Mouse (Mus musculus) kidney, adult 2 months (tissue): ENCODE data around the gene Ifitm7. TPM values are rescaled to one million over a fixed set of nuclear protein-coding genes. Genes with fewer than 3 reads are reported as not detected.
A peak's percentile ranks its signal among the peaks of the same experiment; 100 is the strongest.
"Not testable (repeated sequence)": the region's sequence is repeated elsewhere in the genome, so short reads cannot be mapped to it uniquely, and the experiment has no call there.

ENCODE experiments used
- DNase-seq: peaks from one replicate; pipeline ENCODE4 v3.0.0; 2021
- H3K27ac ChIP-seq: fragments of 200-500 bp; 2 replicates; pipeline ENCODE4 v1.5.1; 2012; ENCODE audit warnings: low read depth, low read length, control low read depth, inconsistent platforms; ENCODE audit not compliant: insufficient read depth
- H3K27me3 ChIP-seq: fragments of 200-500 bp; replicated peaks from 2 replicates; pipeline ENCODE4 v1.6.1; 2012; ENCODE audit warnings: mild to moderate bottlenecking, moderate library complexity, low read length, inconsistent platforms; ENCODE audit not compliant: control insufficient read depth, insufficient read depth
- H3K36me3 ChIP-seq: fragments of 200-500 bp; 2 replicates; pipeline ENCODE4 v1.6.1; 2012; ENCODE audit warnings: mild to moderate bottlenecking, moderate library complexity, low read length, inconsistent platforms; ENCODE audit not compliant: control insufficient read depth, insufficient read depth
- H3K4me1 ChIP-seq: fragments of 200-500 bp; 2 replicates; pipeline ENCODE4 v1.6.1; 2011; ENCODE audit warnings: low read length; ENCODE audit not compliant: control insufficient read depth, insufficient read depth
- H3K4me3 ChIP-seq: fragments of 200-500 bp; 2 replicates; pipeline ENCODE4 v1.5.1; 2011; ENCODE audit warnings: mild to moderate bottlenecking, low read depth, low read length, control low read depth; ENCODE audit not compliant: insufficient read depth
- CTCF ChIP-seq: fragments of 200-500 bp; conservative IDR thresholded peaks from 2 replicates; pipeline ENCODE4 v1.5.1; 2011; ENCODE audit warnings: low read depth, mild to moderate bottlenecking, control low read depth, low read length, moderate library complexity, mixed read lengths; ENCODE audit not compliant: insufficient read depth, insufficient read length
- POLR2A ChIP-seq: fragments of 200-500 bp; IDR thresholded peaks from one replicate; pipeline ENCODE4 v1.6.1; 2011; ENCODE audit warnings: low read depth, low read length, control low read depth
- WGBS: fragments of 180-500 bp; shearing (Covaris S2); methylation state at CpG from one replicate; pipeline ENCODE4 v1.1.7; 2018; 5-methylcytosine and 5-hydroxymethylcytosine counted together
- polyA plus RNA-seq: library from polyadenylated mRNA; depleted of rRNA; stranded (reverse); fragments of >200 nt; gene quantifications from 2 replicates; pipeline ENCODE4 v1.2.3, GENCODE M21; 2012

The Ifitm7 gene
- polyA plus RNA-seq, 1 experiment, result 0.09 TPM

DNA sequence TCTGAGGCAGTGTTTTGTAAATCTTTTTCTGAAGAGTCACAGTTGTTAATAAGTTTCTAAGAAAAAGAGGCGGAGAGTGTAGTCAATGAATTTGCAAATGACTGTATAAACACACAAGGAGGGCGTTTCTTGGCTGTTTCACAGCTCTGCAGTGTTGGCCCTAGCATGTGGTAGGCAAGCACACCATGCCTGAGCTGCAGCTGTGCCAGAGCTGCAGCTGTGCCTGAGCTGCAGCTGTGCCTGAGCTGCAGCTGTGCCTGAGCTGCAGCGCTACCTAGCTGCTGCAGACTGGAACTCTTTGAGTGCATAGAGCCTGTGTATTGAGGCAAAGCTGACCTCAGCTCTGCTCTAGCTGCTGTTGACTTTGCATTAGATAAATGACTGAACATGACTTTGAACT lies 17.5 kb upstream of the Ifitm7 start:
- Histone ChIP-seq H3K27me3 (no peaks in the 10 kb centered on the region), H3K36me3 (no peaks in the 10 kb centered on the region), H3K4me3 (0 out of 2 replicates have a peak overlapping the region, but pooled peaks have one; percentile 21), H3K4me1 (peaks cover 21% of the 10 kb centered on the region; the same call in 1 of the 2 replicates), H3K27ac (peak overlapping the region; percentile 99)
- DNase-seq, result peak; percentile 91
- TF ChIP-seq POLR2A (no peak), CTCF (peak; percentile 53)
- WGBS, result 14% methylated on average over 3 of the region's 3 CpGs

DNA sequence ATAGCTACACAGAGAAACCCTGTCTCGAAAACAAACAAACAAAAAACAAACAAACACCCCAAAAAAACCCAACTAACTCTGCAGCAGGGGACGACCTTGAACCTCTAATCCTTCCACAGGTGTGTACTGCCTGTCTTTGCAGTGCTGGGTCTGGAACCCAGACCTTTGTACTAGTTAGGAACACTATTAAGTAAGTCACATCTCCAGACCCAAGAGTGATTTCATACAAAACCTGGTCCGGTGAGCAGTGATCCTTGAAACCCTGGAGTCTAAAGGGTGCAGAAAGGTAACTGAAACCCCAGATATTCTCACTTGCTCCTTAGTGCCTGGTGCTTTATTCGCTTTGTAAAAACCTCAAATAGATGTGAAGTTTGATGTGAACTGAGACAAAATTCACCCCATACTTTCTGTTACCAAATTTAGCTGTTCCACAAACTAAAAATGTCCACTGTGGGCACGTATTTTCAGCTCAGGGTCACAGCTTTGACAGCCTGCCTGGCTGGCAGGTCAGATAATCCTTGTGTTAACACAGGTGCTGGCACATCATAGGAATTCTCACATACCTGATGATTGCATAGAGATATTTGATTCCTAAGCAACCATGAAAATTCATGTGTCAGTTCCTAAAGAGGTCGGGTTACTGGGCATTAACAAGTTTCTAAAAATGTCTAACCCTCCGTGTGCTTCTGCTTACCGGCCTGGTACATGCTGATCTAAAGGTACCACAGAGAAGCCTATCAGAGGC lies 16.9 kb upstream of the Ifitm7 start:
- Histone ChIP-seq H3K27ac (peak overlapping the region; percentile 99), H3K4me1 (peaks cover 16% of the 10 kb centered on the region; the same call in 1 of the 2 replicates), H3K27me3 (no peaks in the 10 kb centered on the region), H3K4me3 (no peak overlapping the region), H3K36me3 (no peaks in the 10 kb centered on the region)
- DNase-seq, result peak; percentile 89
- TF ChIP-seq POLR2A (no peak), CTCF (no peak)
- 30% methylated on average over 8 of the region's 8 CpGs for WGBS

DNA sequence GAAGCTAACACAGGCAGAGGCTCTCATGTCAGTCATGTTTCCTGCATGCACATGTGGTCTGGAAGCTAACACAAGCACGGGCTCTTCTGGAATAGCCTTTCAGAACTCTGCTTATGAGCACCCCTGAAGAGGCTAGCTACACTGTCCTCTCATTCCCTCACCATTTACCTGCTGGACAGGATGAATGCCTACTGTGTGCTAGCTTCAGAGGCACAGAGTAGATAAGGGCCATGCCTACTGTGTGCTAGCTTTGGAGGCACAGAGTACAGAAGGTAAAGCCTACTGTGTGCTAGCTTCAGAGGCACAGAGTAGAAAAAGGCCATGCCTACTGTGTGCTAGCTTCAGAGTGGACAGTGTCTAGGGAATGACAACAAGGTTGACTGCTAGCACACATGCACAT lies 7.8 kb upstream of the Ifitm7 start:
- Histone ChIP-seq H3K36me3 (no peaks in the 10 kb centered on the region), H3K4me3 (no peak overlapping the region), H3K4me1 (peaks cover 5% of the 10 kb centered on the region; the same call in 1 of the 2 replicates), H3K27me3 (no peaks in the 10 kb centered on the region), H3K27ac (peak overlapping the region; percentile 85)
- WGBS, result 59% methylated on average over 1 of the region's 1 CpGs
- no peak for DNase-seq
- TF ChIP-seq POLR2A (no peak), CTCF (no peak)

DNA sequence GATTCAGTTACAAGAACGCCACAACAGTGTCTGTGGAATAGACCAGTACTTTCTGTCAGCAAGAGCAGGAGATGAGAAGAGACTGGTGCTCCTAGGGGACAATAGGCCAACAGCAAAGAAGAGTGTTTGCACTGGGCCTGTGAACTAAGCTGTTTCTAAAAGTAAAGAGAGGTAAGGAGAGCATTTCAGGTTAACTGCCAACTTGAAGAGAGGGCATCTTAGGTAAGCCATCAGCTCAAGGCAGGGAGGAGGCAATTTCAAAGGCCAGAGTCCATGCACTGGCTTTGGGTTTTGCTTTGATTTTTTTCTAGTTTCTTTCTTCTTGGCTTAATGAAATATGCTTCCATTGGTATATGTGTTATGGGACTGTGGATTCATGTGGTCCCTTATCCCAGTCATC lies 7.4 kb upstream of the Ifitm7 start:
- Histone ChIP-seq H3K27me3 (no peaks in the 10 kb centered on the region), H3K27ac (peak overlapping the region; percentile 85), H3K36me3 (no peaks in the 10 kb centered on the region), H3K4me3 (no peak overlapping the region), H3K4me1 (peaks cover 5% of the 10 kb centered on the region; the same call in 1 of the 2 replicates)
- DNase-seq, result peak; percentile 78
- 64% methylated on average over 1 of the region's 1 CpGs for WGBS
- TF ChIP-seq POLR2A, result no peak
- TF ChIP-seq CTCF, result no peak

DNA sequence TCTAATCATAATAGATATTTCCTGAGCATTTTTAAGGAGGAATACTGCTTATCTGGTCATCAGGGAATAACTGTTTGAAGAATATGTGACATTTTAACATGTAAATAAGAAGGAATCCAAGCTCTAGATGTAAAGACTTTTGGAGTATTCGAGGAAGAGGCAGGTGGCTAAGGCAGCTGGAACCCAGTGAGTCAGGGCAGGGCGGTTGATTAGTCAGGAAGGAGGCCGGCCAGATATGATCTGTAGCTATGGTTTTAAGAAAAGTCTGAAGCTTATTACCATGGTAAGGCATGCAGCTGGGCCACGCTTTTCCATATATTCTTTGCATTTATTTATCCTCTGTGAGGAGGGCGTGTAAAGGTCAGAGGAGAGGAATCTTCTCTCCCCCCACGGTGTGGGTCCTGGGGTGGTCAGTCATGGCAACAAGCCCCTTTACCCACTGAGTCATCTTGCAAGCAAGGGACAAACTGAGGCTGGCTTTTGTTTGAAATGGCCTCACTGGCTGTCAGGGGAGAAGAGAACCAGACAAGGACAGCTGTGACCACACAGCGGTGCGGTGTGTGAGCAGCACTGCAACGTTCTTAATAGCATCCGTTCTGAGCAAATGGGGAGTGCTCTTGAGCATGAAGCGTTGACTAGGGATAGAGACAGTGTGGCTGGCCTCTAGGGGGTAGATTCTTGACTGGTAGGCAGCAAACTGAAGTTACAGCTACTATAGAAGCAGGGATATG lies 6.0 kb upstream of the Ifitm7 start:
- no peak for TF ChIP-seq CTCF
- TF ChIP-seq POLR2A, result no peak
- no peak for DNase-seq
- Histone ChIP-seq H3K36me3 (no peaks in the 10 kb centered on the region), H3K4me1 (peaks cover 5% of the 10 kb centered on the region; the same call in 1 of the 2 replicates), H3K27ac (no peak overlapping the region), H3K4me3 (no peak overlapping the region), H3K27me3 (no peaks in the 10 kb centered on the region)
- WGBS, result 80% methylated on average over 11 of the region's 11 CpGs

DNA sequence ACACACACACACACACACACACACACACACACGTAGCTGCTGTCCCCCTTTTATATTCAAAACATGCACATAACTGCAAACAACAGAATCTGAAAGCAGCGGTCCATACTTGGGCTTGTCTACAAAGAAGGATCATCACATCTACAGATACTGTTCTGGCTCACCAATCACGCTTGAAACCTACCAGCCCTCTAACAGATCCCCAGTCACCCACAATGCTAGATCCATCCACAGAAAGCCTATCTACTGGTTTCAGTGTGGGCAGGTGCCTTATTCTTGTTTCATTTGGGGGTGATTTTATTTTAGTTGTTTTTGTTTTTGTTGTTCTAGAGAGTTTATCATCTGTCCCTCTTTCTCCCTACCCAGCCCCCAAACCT lies 503 bp downstream of the Ifitm7 start:
- H3K4me1 ChIP-seq, result no peaks in the 10 kb centered on the region
- no peak overlapping the region for H3K4me3 ChIP-seq
- DNase-seq, result no peak
- no peak overlapping the region for H3K27ac ChIP-seq
- H3K27me3 ChIP-seq, result no peaks in the 10 kb centered on the region
- no peaks in the 10 kb centered on the region for H3K36me3 ChIP-seq
- no peak for TF ChIP-seq POLR2A
- 78% methylated on average over 3 of the region's 3 CpGs for WGBS

DNA sequence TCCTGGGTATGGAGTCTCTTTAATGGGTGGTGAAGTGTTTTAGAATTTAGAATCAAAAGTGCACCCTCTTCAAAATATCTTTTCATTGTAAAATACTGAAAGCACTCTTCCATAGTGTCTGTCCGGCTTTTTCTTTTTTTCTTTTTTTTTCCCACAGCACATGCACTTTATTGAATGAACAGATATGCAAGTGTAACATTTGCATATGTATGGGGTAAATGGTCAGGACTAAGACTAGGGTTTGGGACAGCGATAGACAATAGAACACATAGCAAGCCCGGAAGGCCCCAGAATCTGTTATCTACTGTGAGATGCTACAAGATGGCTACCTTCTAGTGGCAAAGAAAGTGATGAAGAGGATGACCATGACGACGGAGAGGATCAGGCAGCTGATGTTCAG lies 3.5 kb downstream of the Ifitm7 start:
- H3K4me1 ChIP-seq, result no peaks in the 10 kb centered on the region
- 91% methylated on average over 5 of the region's 5 CpGs for WGBS
- TF ChIP-seq CTCF, result no peak
- no peak for TF ChIP-seq POLR2A
- DNase-seq, result no peak
- no peak overlapping the region for H3K4me3 ChIP-seq
- no peaks in the 10 kb centered on the region for H3K27me3 ChIP-seq
- no peak overlapping the region for H3K27ac ChIP-seq
- no peaks in the 10 kb centered on the region for H3K36me3 ChIP-seq

DNA sequence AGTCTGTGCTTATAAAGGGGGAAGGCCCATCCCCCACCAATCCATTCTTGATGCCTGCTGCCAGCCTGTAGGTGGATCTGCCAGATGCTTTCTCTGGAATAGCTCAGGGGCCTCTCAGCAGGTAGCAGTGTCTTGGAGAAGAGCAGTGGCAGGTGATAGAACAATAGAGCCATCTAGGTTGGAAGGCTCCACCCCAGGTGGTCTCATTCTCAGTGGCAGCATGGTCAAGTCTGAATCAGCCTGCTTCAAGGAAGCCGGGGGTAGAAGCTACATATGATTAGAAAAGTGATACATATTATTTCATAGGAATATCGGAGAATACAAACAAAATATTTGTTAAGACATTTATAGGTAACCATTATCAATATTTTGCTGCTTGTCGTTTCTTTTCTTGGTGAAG lies 5.0 kb downstream of the Ifitm7 start:
- WGBS, result 81% methylated on average over 3 of the region's 3 CpGs

DNA sequence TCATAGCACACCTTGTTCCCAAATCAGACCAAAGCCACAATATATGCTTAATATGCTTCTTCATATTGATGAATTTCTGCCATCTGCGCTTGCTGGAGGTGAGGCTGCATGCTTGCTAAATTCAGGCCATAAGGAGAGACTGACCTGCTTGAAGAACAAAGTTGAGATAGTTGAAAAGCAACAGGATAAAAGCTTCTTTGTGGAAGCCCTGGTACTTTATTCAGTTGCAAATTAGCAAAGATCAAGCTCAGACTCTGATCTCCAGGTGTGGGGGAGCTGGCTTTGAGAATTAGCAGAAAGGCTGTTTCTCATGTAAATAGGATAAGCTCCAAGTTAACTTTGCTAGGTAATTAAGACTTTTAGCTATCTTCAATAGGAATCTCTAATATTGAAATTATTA lies 9.7 kb downstream of the Ifitm7 start:
- not testable (repeated sequence) for H3K27me3 ChIP-seq, DNase-seq, H3K4me1 ChIP-seq, H3K27ac ChIP-seq, H3K4me3 ChIP-seq, H3K36me3 ChIP-seq
- WGBS, result 73% methylated on average over 1 of the region's 1 CpGs

More for the DNA sequence above, 5.0 kb downstream of the Ifitm7 start:
- not testable (repeated sequence) for H3K36me3 ChIP-seq, H3K4me1 ChIP-seq, H3K4me3 ChIP-seq, H3K27ac ChIP-seq, DNase-seq, H3K27me3 ChIP-seq

DNA sequence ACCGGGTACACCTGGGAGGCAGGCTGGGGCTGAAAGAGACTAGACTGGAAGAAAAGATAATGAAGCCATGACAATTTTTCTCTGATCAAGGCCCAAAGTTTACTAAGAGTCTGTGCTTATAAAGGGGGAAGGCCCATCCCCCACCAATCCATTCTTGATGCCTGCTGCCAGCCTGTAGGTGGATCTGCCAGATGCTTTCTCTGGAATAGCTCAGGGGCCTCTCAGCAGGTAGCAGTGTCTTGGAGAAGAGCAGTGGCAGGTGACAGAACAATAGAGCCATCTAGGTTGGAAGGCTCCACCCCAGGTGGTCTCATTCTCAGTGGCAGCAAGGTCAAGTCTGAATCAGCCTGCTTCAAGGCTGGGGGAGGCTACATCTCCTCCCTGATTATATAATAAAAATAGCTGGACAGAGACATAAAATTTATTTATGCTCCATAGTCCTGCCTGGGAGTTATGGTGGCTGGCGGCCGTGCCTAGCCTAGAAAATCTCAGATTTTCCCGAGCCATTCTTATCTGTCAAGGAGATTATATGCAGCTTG lies 10.3 kb downstream of the Ifitm7 start:
- not testable (repeated sequence) for H3K4me3 ChIP-seq, H3K4me1 ChIP-seq, DNase-seq, H3K27ac ChIP-seq, H3K36me3 ChIP-seq, H3K27me3 ChIP-seq
- 74% methylated on average over 4 of the region's 4 CpGs for WGBS
